ENCODE assay signal across 17 mouse cellular contexts in genomic region chr4:119633342-119633741, GRCm38 (mm10). TPM values are rescaled to one million over a fixed set of nuclear protein-coding genes. Genes with fewer than 3 reads are reported as not detected.
A peak's percentile ranks its signal among the peaks of the same experiment; 100 is the strongest.
DNase-seq lines count a peak whose midpoint lies in the region; ATAC-seq and TF ChIP-seq lines count a peak whose summit lies in the region.
"Had no signal": no experiment of that assay in that cellular context is flagged by ENCODE, and none has a peak within 500 bp of the region (broad histone marks: within the 10 kb centered on the region; RNA-seq: fewer than 3 reads in every experiment).

No protein-coding gene starts in this region.

- no peak overlapping the region for H3K4me3 ChIP-seq in heart, embryonic 15.5 days
- H3K4me3 ChIP-seq in heart, adult 2 months = no peak overlapping the region
- H3K4me3 ChIP-seq in midbrain, embryonic 13.5 days (replicated peaks) = no peak overlapping the region
- H3K4me3 ChIP-seq in midbrain, embryonic 10.5 days = no peak overlapping the region
- H3K4me3 ChIP-seq in neural tube, embryonic 13.5 days = no peak overlapping the region

- TF ChIP-seq CTCF in heart, adult 2 months (IDR thresholded peaks at IDR 0.05) = no peak

- WGBS in heart, embryonic 15.5 days = 32% methylated on average over 7 of the region's 7 CpGs
- 58% methylated on average over 7 of the region's 7 CpGs for WGBS in heart, adult 2 months
- 61% methylated on average over 7 of the region's 7 CpGs for WGBS in midbrain, embryonic 13.5 days
- 83% methylated on average over 7 of the region's 7 CpGs for WGBS in midbrain, embryonic 10.5 days
- 26% methylated on average over 7 of the region's 7 CpGs for WGBS in neural tube, embryonic 13.5 days

- TF ChIP-seq EP300 in heart, adult 2 months (IDR thresholded peaks at IDR 0.05; ENCODE audit: insufficient read depth, low read depth, low read length) = no peak

- H3K9ac ChIP-seq in heart, embryonic 15.5 days = no peak overlapping the region
- H3K9ac ChIP-seq in heart, adult 2 months (ENCODE audit: low read depth, low read length) = no peak overlapping the region
- H3K9ac ChIP-seq in midbrain, embryonic 13.5 days (replicated peaks) = no peak overlapping the region
- H3K9ac ChIP-seq in neural tube, embryonic 13.5 days = no peak overlapping the region

- H3K4me2 ChIP-seq in heart, embryonic 15.5 days = no peak overlapping the region
- no peak overlapping the region for H3K4me2 ChIP-seq in midbrain, embryonic 13.5 days (replicated peaks)
- H3K4me2 ChIP-seq in neural tube, embryonic 13.5 days = no peak overlapping the region
- H3K4me2 ChIP-seq: liver, embryonic 11.5 days had no signal

- no peak for ATAC-seq in heart, embryonic 15.5 days (replicated peaks; ENCODE audit: insufficient number of reproducible peaks, insufficient read depth, low FRiP score, low read depth)
- peak; percentile 29; the same call in 1 of the 2 replicates for ATAC-seq in midbrain, embryonic 13.5 days
- peak; percentile 36; the same call in 1 of the 2 replicates for ATAC-seq in neural tube, embryonic 13.5 days (ENCODE audit: low read depth)

- peak; percentile 72 to 80 for DNase-seq in cerebellum, postnatal 10 days
- no peak for DNase-seq in cerebellum, adult 11-12 months
- DNase-seq in heart, adult 2 months = no peak
- no peak for DNase-seq in midbrain, embryonic 10.5 days (ENCODE audit: low spot score)
- DNase-seq in liver = no peak
- DNase-seq: adrenal gland, adult 8-10 months; kidney, adult 8-10 months; right cerebral cortex, postnatal 25 days had no signal

- H3K27ac ChIP-seq in heart, embryonic 15.5 days = peak overlapping the region; percentile 74
- H3K27ac ChIP-seq in heart, adult 2 months = no peak overlapping the region
- peak overlapping the region; percentile 40; the same call in 1 of the 2 replicates for H3K27ac ChIP-seq in midbrain, embryonic 13.5 days
- H3K27ac ChIP-seq in midbrain, embryonic 10.5 days (replicated peaks) = no peak overlapping the region
- peak overlapping the region; percentile 67 for H3K27ac ChIP-seq in neural tube, embryonic 13.5 days (replicated peaks)

- H3K4me1 ChIP-seq in heart, embryonic 15.5 days (replicated peaks) = peaks cover 65% of the 10 kb centered on the region
- peaks cover 2% of the 10 kb centered on the region for H3K4me1 ChIP-seq in heart, adult 2 months (ENCODE audit: control insufficient read depth, insufficient read depth, low read length)
- peaks cover 30% of the 10 kb centered on the region for H3K4me1 ChIP-seq in midbrain, embryonic 13.5 days (replicated peaks)
- H3K4me1 ChIP-seq in midbrain, embryonic 10.5 days = peaks cover 13% of the 10 kb centered on the region; the same call in 1 of the 2 replicates
- H3K4me1 ChIP-seq in neural tube, embryonic 13.5 days (replicated peaks) = peaks cover 42% of the 10 kb centered on the region

- H3K9me3 ChIP-seq in heart, embryonic 15.5 days (replicated peaks) = no peaks in the 10 kb centered on the region
- no peaks in the 10 kb centered on the region for H3K9me3 ChIP-seq in midbrain, embryonic 13.5 days
- no peaks in the 10 kb centered on the region for H3K9me3 ChIP-seq in midbrain, embryonic 10.5 days (replicated peaks)
- H3K9me3 ChIP-seq in neural tube, embryonic 13.5 days = no peaks in the 10 kb centered on the region

- H3K36me3 ChIP-seq in heart, embryonic 15.5 days = peaks cover 11% of the 10 kb centered on the region
- H3K36me3 ChIP-seq in heart, adult 2 months (ENCODE audit: control insufficient read depth, insufficient read depth, low read length) = no peaks in the 10 kb centered on the region
- H3K36me3 ChIP-seq in midbrain, embryonic 13.5 days = peaks cover 14% of the 10 kb centered on the region
- peaks cover 25% of the 10 kb centered on the region for H3K36me3 ChIP-seq in midbrain, embryonic 10.5 days
- H3K36me3 ChIP-seq in neural tube, embryonic 13.5 days = peaks cover 13% of the 10 kb centered on the region

- H3K79me2 ChIP-seq in heart, adult 2 months (replicated peaks; ENCODE audit: control insufficient read depth, insufficient read depth, low read length) = no peaks in the 10 kb centered on the region

- intact Hi-C loops in heart, adult 2 months (cut with DNase I) = loop anchor here (5.0 kb wide), 1 partner anchor 386 kb away; no protein-coding TSS in a partner anchor

- H3K27me3 ChIP-seq in heart, embryonic 15.5 days = no peaks in the 10 kb centered on the region
- no peaks in the 10 kb centered on the region for H3K27me3 ChIP-seq in heart, adult 2 months (ENCODE audit: control insufficient read depth, insufficient read depth, low read length)
- no peaks in the 10 kb centered on the region for H3K27me3 ChIP-seq in midbrain, embryonic 13.5 days
- no peaks in the 10 kb centered on the region for H3K27me3 ChIP-seq in midbrain, embryonic 10.5 days (ENCODE audit: low read depth, poor library complexity, severe bottlenecking)
- no peaks in the 10 kb centered on the region for H3K27me3 ChIP-seq in neural tube, embryonic 13.5 days

- TF ChIP-seq POLR2A in heart, adult 2 months (IDR thresholded peaks at IDR 0.05; ENCODE audit: insufficient read depth, low read depth, low read length) = no peak

RNA-seq across cellular contexts. Expression of gene Guca2a, which starts 4.2 kb away (rescaled TPM):
- polyA plus RNA-seq in heart, embryonic 15.5 days (2015; fragmentation: Nextera tagmentation; extraction: Ambion mirVana) = not detected in 2 replicates
- total RNA-seq in heart, adult 2 months (2021) = not detected
- polyA plus RNA-seq in heart, adult 2 months (2012; rRNA removed) = 0.21 TPM in 1 of 2 replicates, not detected in the other
- polyA plus RNA-seq in midbrain, embryonic 13.5 days (2015; fragmentation: Nextera tagmentation; extraction: Ambion mirVana) = not detected in 2 replicates
- not detected in 2 replicates for polyA plus RNA-seq in midbrain, embryonic 10.5 days (2016; fragmentation: Nextera tagmentation; extraction: Ambion mirVana)
- polyA plus RNA-seq in neural tube, embryonic 13.5 days (2015; fragmentation: Nextera tagmentation; extraction: Ambion mirVana) = not detected in 2 replicates
- total RNA-seq: common myeloid progenitor, adult 5-6 weeks; hematopoietic stem cell, adult 5-6 weeks; megakaryocyte progenitor cell, adult 5-6 weeks had no signal
- polyA plus RNA-seq: embryonic facial prominence, embryonic 14.5 days; stomach, embryonic 14.5 days had no signal

RNA-seq across cellular contexts. Expression of gene Guca2b, which starts 25.4 kb away (rescaled TPM):
- not detected in 2 replicates for polyA plus RNA-seq in heart, embryonic 15.5 days (2015; fragmentation: Nextera tagmentation; extraction: Ambion mirVana)
- under 1 TPM; 0.44 to 0.68 TPM for total RNA-seq in heart, adult 2 months (2021)
- 0.35 TPM in 1 of 2 replicates, not detected in the other for polyA plus RNA-seq in heart, adult 2 months (2012; rRNA removed)
- not detected in 2 replicates for polyA plus RNA-seq in midbrain, embryonic 13.5 days (2015; fragmentation: Nextera tagmentation; extraction: Ambion mirVana)
- not detected in 2 replicates for polyA plus RNA-seq in midbrain, embryonic 10.5 days (2016; fragmentation: Nextera tagmentation; extraction: Ambion mirVana)
- polyA plus RNA-seq in neural tube, embryonic 13.5 days (2015; fragmentation: Nextera tagmentation; extraction: Ambion mirVana) = not detected in 2 replicates
- total RNA-seq: adrenal gland, adult 8-10 months; common myeloid progenitor, adult 5-6 weeks; hematopoietic stem cell, adult 5-6 weeks; megakaryocyte progenitor cell, adult 5-6 weeks had no signal
- polyA plus RNA-seq: embryonic facial prominence, embryonic 14.5 days; stomach, embryonic 14.5 days had no signal

Comparison
In these comparisons a context has a peak if more than half of its experiments do, and no peak if none do; other contexts are left out.
1. DNase-seq: peak in cerebellum, postnatal 10 days (2 of 2); none in cerebellum, adult 11-12 months (single experiment), heart, adult 2 months (0 of 2), midbrain, embryonic 10.5 days (single experiment) and liver (single experiment).
2. H3K27ac ChIP-seq: peak in heart, embryonic 15.5 days (single experiment), midbrain, embryonic 13.5 days (single experiment) and neural tube, embryonic 13.5 days (single experiment); none in heart, adult 2 months (single experiment) and midbrain, embryonic 10.5 days (single experiment).